ENCODE assay signal across 17 mouse cellular contexts in genomic region chr13:76415346-76415745, GRCm38 (mm10). TPM values are rescaled to one million over a fixed set of nuclear protein-coding genes. Genes with fewer than 3 reads are reported as not detected.
A peak's percentile ranks its signal among the peaks of the same experiment; 100 is the strongest.
DNase-seq lines count a peak whose midpoint lies in the region; ATAC-seq and TF ChIP-seq lines count a peak whose summit lies in the region.
"Had no signal": no experiment of that assay in that cellular context is flagged by ENCODE, and none has a peak within 500 bp of the region (broad histone marks: within the 10 kb centered on the region; RNA-seq: fewer than 3 reads in every experiment).

No protein-coding gene starts in this region.

- peak; percentile 31 for TF ChIP-seq CTCF in heart, postnatal 0 days (IDR thresholded peaks at IDR 0.05; ENCODE audit: low read depth)
- TF ChIP-seq CTCF in lung, postnatal 0 days (IDR thresholded peaks at IDR 0.05) = peak; percentile 31

- no peak overlapping the region for H3K4me3 ChIP-seq in heart, postnatal 0 days (ENCODE audit: low read depth, low read length)
- no peak overlapping the region for H3K4me3 ChIP-seq in heart, embryonic 11.5 days (ENCODE audit: low read depth, low read length)
- no peak overlapping the region for H3K4me3 ChIP-seq in lung, postnatal 0 days (ENCODE audit: low read depth, low read length)
- H3K4me3 ChIP-seq: heart, embryonic 13.5 days; hindbrain, embryonic 12.5 days; limb, embryonic 12.5 days; liver, embryonic 15.5 days; neural tube, embryonic 15.5 days had no signal

- no peak for TF ChIP-seq EP300 in heart, postnatal 0 days (IDR thresholded peaks at IDR 0.05; ENCODE audit: low read depth)
- no peak for TF ChIP-seq EP300 in lung, postnatal 0 days (IDR thresholded peaks at IDR 0.05)

- no peaks in the 10 kb centered on the region for H3K4me1 ChIP-seq in heart, postnatal 0 days (ENCODE audit: control insufficient read depth, insufficient read depth)
- no peaks in the 10 kb centered on the region for H3K4me1 ChIP-seq in heart, embryonic 11.5 days (ENCODE audit: control insufficient read depth, insufficient read depth, low read length)
- no peaks in the 10 kb centered on the region for H3K4me1 ChIP-seq in lung, postnatal 0 days (ENCODE audit: insufficient read depth, low read depth, low read length)
- H3K4me1 ChIP-seq: heart, embryonic 13.5 days; hindbrain, embryonic 12.5 days; limb, embryonic 12.5 days; neural tube, embryonic 15.5 days had no signal

- H3K9me3 ChIP-seq in heart, postnatal 0 days (replicated peaks; ENCODE audit: control insufficient read depth, low read length) = no peaks in the 10 kb centered on the region
- 0 out of 2 replicates have a peak, but pooled peaks cover 2% of the 10 kb centered on the region for H3K9me3 ChIP-seq in heart, embryonic 11.5 days (replicated peaks; ENCODE audit: control insufficient read depth, low read length)
- H3K9me3 ChIP-seq in lung, postnatal 0 days (ENCODE audit: low read length) = no peaks in the 10 kb centered on the region
- H3K9me3 ChIP-seq: hindbrain, embryonic 12.5 days; limb, embryonic 12.5 days; liver, embryonic 15.5 days; neural tube, embryonic 15.5 days had no signal

- no peak overlapping the region for H3K4me2 ChIP-seq in heart, postnatal 0 days (ENCODE audit: low read depth, low read length)
- H3K4me2 ChIP-seq in heart, embryonic 11.5 days = no peak overlapping the region
- H3K4me2 ChIP-seq in lung, postnatal 0 days (replicated peaks; ENCODE audit: low read depth, low read length) = no peak overlapping the region
- H3K4me2 ChIP-seq: heart, embryonic 13.5 days; hindbrain, embryonic 12.5 days; limb, embryonic 12.5 days; liver, embryonic 15.5 days; neural tube, embryonic 15.5 days had no signal

- no peak for DNase-seq in heart, postnatal 0 days (ENCODE audit: low spot score)
- no peak for DNase-seq in lung, postnatal 0 days (ENCODE audit: low spot score)
- no peak for DNase-seq in lung, adult 18-20 months
- DNase-seq in heart, adult 8-10 months (ENCODE audit: low spot score) = no peak
- DNase-seq: cerebellum, postnatal 14 days; gastrocnemius, postnatal 10 days; kidney, adult 18-20 months; right cerebral cortex, adult 18-20 months had no signal

- H3K9ac ChIP-seq in heart, postnatal 0 days (replicated peaks; ENCODE audit: low read depth, low read length) = no peak overlapping the region
- no peak overlapping the region for H3K9ac ChIP-seq in heart, embryonic 11.5 days (ENCODE audit: low read depth, low read length)
- no peak overlapping the region for H3K9ac ChIP-seq in lung, postnatal 0 days (replicated peaks; ENCODE audit: low read depth)
- H3K9ac ChIP-seq: heart, embryonic 13.5 days; hindbrain, embryonic 12.5 days; limb, embryonic 12.5 days; liver, embryonic 15.5 days; neural tube, embryonic 15.5 days had no signal

- no peak for ATAC-seq in heart, postnatal 0 days (ENCODE audit: insufficient read depth, low read depth)
- ATAC-seq in heart, embryonic 11.5 days (replicated peaks; ENCODE audit: insufficient number of reproducible peaks, low FRiP score, low TSS enrichment) = no peak
- ATAC-seq in lung, postnatal 0 days = no peak
- ATAC-seq in common myeloid progenitor, adult 5-6 weeks (replicated peaks; ENCODE audit: low read depth, poor library complexity, severe bottlenecking) = peak; percentile 43; the same call in 1 of the 2 replicates
- ATAC-seq in megakaryocyte-erythroid progenitor cell, adult 5-6 weeks (replicated peaks; ENCODE audit: low FRiP score, low TSS enrichment, poor library complexity, severe bottlenecking) = 0 out of 2 replicates have a peak, but pooled peaks have one; percentile 60

- no peaks in the 10 kb centered on the region for H3K36me3 ChIP-seq in heart, postnatal 0 days (replicated peaks; ENCODE audit: control insufficient read depth, insufficient read depth, low read length)
- no peaks in the 10 kb centered on the region for H3K36me3 ChIP-seq in heart, embryonic 11.5 days (ENCODE audit: control insufficient read depth, insufficient read depth, low read length)
- H3K36me3 ChIP-seq in lung, postnatal 0 days (ENCODE audit: insufficient read depth, low read length) = no peaks in the 10 kb centered on the region
- H3K36me3 ChIP-seq: heart, embryonic 13.5 days; hindbrain, embryonic 12.5 days; limb, embryonic 12.5 days; liver, embryonic 15.5 days; neural tube, embryonic 15.5 days had no signal

- H3K27ac ChIP-seq in heart, postnatal 0 days (ENCODE audit: low read depth) = no peak overlapping the region
- no peak overlapping the region for H3K27ac ChIP-seq in heart, embryonic 11.5 days (ENCODE audit: low read depth, low read length)
- H3K27ac ChIP-seq in lung, postnatal 0 days (ENCODE audit: low read length) = no peak overlapping the region
- H3K27ac ChIP-seq: heart, embryonic 13.5 days; hindbrain, embryonic 12.5 days; limb, embryonic 12.5 days; liver, embryonic 15.5 days; macrophage; neural tube, embryonic 15.5 days had no signal

- H3K27me3 ChIP-seq in heart, postnatal 0 days (ENCODE audit: control insufficient read depth, insufficient read depth, low read length) = no peaks in the 10 kb centered on the region
- H3K27me3 ChIP-seq in heart, embryonic 11.5 days (ENCODE audit: control insufficient read depth, insufficient read depth, low read length) = no peaks in the 10 kb centered on the region
- no peaks in the 10 kb centered on the region for H3K27me3 ChIP-seq in lung, postnatal 0 days (replicated peaks; ENCODE audit: insufficient read depth, low read length)
- H3K27me3 ChIP-seq: heart, embryonic 13.5 days; hindbrain, embryonic 12.5 days; limb, embryonic 12.5 days; liver, embryonic 15.5 days; neural tube, embryonic 15.5 days had no signal

RNA-seq across cellular contexts. Expression of gene Mctp1, which starts 31.0 kb away (rescaled TPM):
- total RNA-seq in heart, postnatal 0 days (2014; rRNA removed; ENCODE audit: low replicate concordance) = not detected in 2 replicates
- polyA plus RNA-seq in heart, postnatal 0 days (2015; fragmentation: Nextera tagmentation; extraction: Ambion mirVana) = 0.34 and 0.81 TPM in 2 replicates
- 0.27 and 0.37 TPM in 2 replicates for polyA plus RNA-seq in heart, embryonic 11.5 days (2014; fragmentation: Nextera tagmentation; extraction: Ambion mirVana)
- 3.9 and 4.4 TPM in 2 replicates for polyA plus RNA-seq in lung, postnatal 0 days (2015; fragmentation: Nextera tagmentation; extraction: Ambion mirVana)
- 44.1 and 44.2 TPM in 2 replicates for total RNA-seq in common myeloid progenitor, adult 5-6 weeks (2017)
- 2.5 and 5.9 TPM in 2 replicates for total RNA-seq in megakaryocyte-erythroid progenitor cell, adult 5-6 weeks (2014; fragmentation: Nextera tagmentation)
- total RNA-seq in megakaryocyte-erythroid progenitor cell, adult 5-6 weeks (2017) = 6.4 and 11.8 TPM in 2 replicates
- 1 to 10 TPM; 2.7 to 3.3 (median 2.8) TPM for total RNA-seq in heart, adult 8-10 months (2022)

Comparison
In these comparisons a context has a peak if more than half of its experiments do, and no peak if none do; other contexts are left out.
1. ATAC-seq: peak in common myeloid progenitor, adult 5-6 weeks (single experiment) and megakaryocyte-erythroid progenitor cell, adult 5-6 weeks (single experiment); none in heart, postnatal 0 days (single experiment), heart, embryonic 11.5 days (single experiment) and lung, postnatal 0 days (single experiment).